Mouse (Mus musculus) left cerebral cortex, postnatal 4 days (tissue): ENCODE results near the gene Scarb2. TPM values are rescaled to one million over a fixed set of nuclear protein-coding genes. Genes with fewer than 3 reads are reported as not detected.

ENCODE experiments used
- DNase-seq: peaks from one replicate; pipeline ENCODE4 v3.0.0-alpha.2; 2022
- intact Hi-C: fragments of 180-260 bp; cut with DNase I; formaldehyde crosslinking; loops from one replicate; pipeline ENCODE4 v1.15.1; 2025
- total RNA-seq, 2 experiments: library from RNA; stranded (reverse); gene quantifications; 2 replicates each; pipeline ENCODE4 v1.2.3; 2021

Scarb2 gene
- total RNA-seq, 2 experiments from 2014 or later: 112 to 115 TPM

DNA sequence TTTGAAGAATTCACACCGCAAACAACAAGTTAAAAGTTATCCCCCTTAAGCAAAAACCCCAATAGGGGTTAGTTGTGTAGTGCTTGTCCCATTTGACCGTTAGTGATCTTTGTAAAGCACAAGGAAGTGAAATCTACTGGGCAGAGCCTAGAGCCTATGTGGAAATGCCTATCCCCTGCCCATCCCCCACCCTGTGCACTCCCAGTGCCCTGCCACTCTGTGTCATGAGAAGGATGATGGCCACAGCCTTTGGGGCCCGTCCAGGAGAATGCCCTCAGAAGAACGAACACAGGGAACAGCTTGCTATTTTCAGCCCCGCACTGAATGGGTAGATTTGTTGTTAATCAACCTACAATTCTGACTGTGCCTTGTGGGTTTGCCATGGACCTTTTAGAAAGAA is 65.1 kb downstream of the Scarb2 start:
- no peak for DNase-seq
- intact Hi-C loops: no loop called here

DNA sequence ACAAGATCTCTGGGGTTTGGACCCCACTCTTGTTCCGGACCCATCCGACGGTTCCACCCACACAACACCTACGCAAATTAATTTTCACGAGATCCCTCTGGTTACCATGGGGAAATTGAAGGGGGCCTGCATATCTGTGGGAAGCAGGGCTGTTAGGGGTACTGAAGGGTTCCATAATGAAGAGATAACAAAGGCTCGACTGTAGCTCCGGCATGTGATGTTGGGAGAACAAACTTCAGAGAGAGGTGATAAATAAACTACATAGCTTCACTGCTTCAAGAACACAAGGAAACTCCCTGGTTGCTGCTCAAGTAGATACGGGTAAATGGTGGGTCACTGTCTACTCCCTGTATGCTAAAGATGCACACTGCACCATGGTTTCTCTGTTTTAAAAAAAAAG is 68.1 kb downstream of the Scarb2 start:
- intact Hi-C loops: no loop called here
- no peak for DNase-seq

DNA sequence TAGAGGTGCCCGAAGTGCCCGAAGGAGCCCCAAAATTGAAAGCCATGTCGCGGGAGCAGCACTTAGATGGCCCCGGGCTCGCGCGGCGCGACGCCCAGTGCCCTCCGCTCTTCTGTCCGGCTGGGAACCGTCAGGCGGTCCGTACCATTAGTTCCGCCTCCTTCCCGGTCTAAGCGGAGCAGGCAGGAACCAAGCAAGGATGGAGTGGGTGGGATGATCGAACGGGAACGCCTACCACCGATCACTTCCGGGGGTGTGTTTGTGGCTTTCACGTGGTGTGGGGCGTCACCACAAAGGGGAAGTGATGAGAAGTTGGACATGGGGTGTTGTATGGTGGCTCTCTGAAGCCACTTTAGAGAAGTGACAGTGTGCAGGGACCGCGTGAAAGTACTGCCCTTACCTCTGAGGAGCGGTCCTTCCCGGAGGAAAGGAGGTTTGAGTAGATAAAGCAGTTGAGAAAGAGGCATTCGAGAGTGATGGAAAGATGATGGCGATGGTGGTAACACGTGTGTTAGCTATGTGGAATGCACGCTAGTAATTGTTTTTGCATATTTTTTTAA is 71.5 kb downstream of the Scarb2 start, which contains the start of gene Nup54:
TSS of gene Nup54 (minus strand) at position 195 of the 560 bp plus-strand sequence.
- intact Hi-C loops: no loop called here
- peak; percentile 94 for DNase-seq

DNA sequence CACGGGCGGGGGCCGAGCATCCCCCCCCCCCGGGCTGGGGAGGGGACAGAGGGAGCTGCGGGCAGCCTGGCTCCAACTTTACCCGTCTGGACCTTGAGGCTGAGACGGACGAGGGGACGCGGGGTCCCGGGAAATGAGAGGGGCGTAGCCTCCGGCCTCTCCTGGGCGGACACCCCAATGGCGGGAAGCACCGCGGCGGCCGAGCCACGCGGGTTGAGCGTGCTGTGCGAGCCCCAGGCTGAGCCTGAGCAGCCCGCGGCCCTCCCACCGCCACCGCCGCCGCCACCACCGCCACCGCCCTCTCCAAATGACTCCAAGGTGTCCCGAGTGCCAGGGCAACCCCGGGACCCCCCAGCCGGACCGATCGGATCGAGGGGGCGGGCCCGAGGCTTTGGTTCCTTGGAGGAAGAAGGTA is 72.1 kb downstream of the Scarb2 start:
- intact Hi-C loops: no loop called here
- DNase-seq: no peak

DNA sequence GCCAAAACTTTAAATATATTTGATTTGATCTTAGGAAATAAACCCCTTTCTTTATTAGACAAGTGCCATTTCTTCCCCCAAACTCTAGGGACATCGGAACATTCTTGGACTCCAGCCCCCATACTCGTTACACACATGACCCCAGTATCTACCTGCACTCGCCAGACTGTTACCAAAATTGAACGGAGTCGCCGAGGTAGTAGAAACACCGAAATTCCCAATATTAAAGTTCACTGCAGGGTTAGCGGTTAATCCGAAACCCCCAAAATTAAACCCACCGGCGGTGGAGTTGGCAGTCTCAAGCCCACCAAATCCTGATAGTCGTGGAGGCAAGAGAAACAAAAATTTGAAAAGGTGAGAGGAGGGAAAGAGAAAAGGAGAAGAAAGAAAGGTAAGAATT is 72.6 kb downstream of the Scarb2 start:
- intact Hi-C loops: no loop called here
- DNase-seq: no peak

DNA sequence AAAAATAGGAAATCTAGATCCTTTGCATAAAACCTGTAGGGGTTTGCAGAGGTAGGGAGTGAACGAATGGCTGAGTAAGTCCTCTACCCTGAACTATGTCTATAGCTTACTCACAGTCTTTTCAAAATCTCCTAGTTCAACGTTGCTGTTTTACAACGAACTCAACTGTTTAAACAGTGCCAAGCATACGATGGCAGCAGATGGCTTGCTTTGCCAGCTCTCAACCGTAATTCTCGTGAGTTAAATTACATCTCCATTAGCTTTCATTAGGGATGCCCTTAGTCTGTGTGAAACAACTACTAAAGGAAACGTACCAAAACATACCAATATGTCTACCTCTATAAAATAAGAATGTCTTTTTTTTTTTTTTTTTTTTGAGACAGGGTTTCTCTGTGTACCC is 75.0 kb downstream of the Scarb2 start:
- no peak for DNase-seq
- intact Hi-C loops: no loop called here

DNA sequence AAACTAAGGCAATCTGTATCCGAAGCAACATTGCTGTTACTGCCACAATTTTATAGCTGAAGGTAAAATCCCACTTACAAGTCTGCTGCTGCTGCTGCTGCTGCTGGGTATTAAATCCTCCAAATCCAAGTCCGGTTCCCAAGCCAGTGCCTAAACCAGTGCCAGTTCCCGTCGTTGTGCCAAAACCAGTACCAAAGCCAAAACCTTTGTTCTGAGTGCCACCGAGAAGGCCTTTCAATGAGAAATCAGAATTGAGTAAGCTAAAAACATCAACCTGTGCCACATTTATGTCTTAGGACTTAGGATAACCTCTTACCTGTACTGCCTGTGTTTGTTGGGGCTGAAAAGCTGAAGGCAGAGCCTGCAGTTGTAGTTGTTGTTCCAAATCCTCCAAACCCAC is 75.9 kb downstream of the Scarb2 start:
- intact Hi-C loops: no loop called here
- DNase-seq: no peak

DNA sequence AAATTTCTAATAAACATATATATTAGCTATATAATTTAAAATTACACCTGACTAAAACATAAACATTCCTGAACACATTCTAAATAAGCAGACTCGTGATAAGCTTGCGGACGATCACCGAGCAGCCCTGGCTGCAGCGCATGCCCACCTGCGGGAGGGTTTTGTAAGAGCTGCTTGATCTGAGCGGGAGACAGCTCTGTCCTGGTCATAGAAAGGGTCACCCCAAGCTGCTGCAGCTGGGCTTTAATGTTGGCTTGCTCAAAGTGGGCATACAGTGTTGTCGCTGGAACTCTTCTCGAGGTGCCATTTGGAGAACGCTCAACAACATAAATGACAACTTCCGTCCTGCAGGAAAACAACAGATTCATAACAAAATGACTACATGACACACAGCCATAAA is 82.5 kb downstream of the Scarb2 start:
- DNase-seq: no peak
- intact Hi-C loops: no loop called here

DNA sequence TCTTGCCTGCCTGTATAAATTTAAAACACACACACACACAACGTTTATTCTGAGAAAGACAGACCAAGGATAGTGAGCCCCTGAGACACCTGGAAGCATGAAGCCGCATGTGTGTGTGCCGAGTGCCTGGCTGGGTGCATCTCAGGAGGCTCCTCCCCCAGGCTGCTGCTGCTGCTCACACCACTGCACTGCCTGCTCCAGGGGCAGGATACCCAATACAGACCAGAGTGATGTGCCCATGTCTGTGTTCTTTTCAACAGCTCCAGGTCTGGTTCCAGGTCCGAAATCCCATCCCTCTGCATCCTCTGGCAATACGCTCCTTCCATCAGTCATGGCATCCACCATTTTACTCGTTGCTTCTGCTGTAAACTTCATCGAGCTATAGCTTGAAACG is 92.7 kb downstream of the Scarb2 start:
- intact Hi-C loops: no loop called here
- DNase-seq: no peak

DNA sequence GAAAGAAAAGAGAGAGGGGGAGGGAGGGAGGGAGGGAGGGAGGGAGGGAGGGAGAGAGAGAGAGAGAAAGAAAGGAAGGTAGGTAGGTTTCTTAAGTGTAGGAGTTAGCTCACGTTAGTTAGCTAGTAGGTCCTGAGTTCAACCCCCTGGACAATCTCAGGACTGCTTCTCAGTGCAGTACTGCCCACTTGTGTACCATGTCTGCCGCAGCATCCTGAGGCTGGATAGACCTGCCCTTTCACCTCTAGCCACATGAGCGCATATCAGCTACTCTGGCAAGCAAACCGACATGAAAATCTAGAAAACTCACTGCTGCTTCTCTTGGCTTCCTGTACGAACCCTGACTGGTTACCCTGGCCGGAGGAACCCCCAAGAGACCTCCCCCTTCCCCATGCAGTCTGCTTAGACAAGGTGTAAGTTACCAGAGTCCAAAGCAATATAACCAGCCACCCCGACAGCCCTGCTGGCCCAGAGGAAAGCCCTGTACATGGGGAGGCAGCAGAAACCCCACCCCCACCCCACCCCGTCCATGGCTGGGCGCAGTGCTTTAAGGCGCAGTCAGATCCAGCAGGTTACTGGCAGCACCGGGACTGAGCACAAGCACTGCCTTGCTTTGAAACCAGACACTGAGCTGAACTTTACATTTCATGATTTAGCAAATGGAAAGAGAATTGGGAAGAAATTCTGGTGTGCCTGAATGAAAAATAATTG is 93.2 kb downstream of the Scarb2 start:
- DNase-seq: no peak

DNA sequence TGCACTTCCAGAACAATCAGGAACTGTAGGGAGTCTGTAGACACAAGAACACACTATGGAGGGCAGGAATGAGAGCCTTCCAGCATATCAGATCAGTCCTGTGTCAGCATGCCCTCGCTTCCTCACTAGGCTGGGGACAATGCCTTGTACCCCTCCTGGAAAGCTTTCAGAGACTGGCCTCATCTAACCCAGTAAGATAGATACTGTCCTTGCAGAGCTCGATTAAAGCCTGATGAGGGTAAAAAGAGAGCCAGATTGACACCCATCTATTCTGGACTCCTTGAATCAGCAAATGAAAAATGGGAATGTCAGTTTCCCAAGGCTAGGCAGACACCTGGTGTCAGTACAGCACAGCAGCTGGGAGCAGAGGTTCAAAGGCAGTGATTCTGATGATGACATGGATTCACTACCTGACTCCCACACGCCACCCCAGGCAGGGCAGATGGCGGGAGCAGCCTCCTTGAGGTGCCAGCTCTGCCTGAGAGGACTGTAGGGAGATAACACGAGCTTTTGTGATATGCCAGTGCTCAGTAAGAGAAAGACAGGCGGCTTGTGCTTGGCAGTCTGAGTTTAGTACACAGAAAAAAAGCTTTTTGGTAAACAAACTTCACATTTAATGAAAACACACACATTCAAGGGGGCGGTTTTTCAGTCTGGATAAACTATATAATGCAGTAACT is 95.0 kb downstream of the Scarb2 start:
- intact Hi-C loops: no loop called here
- DNase-seq: no peak

More for the DNA sequence above, 93.2 kb downstream of the Scarb2 start:
- intact Hi-C loops: no loop called here

DNA sequence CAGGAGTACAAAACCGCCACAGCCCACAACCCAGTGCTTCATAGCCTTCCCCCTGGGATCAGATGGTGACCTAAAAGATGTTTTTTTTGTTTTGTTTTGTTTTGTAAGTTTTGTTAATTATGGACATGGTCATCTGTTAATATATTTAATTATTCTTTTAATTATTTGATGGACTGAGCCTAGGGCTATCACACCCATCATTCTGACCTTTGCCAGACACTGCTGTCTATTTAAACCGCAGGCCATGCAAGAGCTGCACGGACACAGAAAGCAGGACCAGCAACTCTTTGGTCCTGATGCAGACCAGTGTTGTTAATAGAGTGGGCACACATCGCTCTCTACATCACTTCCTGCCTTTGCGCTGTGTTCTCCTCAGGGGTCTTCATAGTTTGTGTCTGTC is 96.1 kb downstream of the Scarb2 start:
- DNase-seq: no peak
- intact Hi-C loops: no loop called here

DNA sequence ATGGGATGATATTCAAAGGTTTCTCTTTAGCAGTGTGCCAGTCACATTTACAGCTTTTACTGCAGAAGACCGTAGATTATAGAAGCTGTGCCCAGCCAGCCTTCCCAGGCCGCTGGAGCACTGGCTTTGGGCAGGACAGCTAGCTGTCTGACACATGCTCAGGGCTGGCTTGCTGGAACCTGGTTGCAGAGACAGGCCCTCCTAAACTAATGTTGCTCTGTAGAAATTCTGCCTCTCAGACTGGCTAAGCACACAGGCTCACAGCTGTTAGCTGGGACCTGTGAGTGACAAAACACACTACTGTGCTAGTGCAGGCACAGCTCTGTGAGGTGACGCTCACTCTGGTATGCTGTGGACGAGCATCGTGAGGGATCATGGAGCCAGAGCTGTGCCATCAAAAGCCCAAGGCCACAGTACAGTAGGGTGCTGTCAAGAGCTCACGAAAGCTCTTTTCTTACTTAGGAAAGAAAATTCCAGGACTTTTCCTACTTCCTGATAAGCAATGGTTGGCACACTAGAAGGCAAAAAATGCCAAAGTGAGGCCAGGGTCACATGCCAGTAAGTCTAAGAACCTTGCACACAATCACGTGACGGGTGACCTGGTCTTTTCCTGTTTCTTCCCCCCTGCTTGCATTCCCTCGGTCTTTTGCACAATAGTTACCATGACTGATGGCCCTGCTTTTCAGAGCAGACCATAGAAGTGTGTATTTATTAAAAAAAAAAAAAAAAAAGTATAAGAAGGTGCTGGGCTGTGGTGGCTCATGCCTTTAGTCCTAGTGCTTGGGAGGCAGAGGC is 97.1 kb downstream of the Scarb2 start:
- DNase-seq: no peak
- intact Hi-C loops: no loop called here

DNA sequence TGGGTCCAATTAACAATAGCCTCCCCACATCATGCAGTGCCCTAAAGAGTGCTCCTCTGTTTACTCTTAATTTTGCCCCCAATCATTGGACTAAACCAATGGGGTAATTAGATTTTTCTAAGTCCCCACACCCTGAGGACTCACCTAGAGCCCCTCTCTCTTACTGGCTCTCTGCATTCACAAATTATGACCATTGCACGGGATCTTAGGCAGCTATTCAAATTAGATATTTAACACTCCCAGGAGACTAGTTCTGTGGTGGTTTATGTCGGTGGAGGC is 102.3 kb downstream of the Scarb2 start:
- intact Hi-C loops: no loop called here
- no peak for DNase-seq

DNA sequence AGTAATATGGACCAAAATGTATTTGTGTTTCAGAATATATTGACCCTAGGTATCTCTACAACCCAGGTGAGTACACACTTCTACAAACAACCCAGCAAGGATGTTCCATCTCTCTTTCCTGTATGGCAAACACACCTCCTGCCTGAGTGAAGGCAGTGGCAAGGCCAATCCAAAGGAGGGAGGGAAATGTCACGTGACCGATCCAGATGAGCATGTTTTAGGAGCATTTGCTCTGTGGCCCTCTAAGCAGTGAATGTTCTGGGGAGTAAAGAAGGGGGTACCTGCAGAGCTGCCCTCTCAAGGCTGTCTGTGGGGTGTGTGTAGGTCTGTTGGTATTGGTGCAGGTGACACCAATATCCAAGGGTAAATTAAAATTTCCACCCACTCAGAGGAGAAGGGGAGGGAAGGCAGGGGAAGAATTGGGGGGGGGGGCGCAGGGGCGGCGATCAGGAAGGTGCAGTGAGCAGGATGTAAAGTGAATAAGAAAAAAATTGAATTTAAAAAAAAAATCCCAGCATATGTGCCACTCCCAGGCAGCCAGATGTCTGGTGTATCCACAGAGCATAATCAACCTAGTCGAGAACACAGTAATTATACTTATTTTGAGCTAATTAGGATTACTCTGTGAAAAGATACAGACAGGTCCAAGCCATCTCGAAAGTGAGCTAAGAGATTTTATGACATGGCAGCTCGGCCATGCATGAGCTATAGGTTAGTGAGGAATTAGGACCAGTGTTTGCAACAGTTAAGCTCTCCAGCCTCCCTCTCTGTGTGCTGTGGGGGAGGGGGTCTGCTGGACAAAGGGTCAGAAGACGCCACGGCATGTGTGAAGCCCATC is 102.9 kb downstream of the Scarb2 start:
- no peak for DNase-seq
- intact Hi-C loops: no loop called here

DNA sequence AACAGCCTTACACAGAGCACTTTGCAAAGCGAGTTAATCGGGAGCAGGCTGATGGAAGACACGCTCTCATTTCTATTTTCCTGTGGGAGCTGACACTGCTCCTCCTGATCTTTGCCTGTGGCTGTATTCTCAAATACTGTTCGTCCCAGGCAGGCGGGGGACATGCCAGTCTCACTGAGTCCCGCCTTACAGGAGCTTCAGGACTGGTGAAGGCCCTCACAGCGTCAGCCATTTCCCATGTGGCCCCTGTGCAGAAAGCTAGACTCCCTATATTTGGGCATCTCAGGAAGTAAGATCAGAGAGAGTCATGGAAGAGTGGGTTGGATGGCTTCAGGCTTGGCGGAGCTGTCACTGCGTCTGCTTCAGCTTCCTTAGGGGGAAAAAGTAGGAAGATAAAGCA is 103.8 kb downstream of the Scarb2 start:
- no peak for DNase-seq
- intact Hi-C loops: no loop called here

DNA sequence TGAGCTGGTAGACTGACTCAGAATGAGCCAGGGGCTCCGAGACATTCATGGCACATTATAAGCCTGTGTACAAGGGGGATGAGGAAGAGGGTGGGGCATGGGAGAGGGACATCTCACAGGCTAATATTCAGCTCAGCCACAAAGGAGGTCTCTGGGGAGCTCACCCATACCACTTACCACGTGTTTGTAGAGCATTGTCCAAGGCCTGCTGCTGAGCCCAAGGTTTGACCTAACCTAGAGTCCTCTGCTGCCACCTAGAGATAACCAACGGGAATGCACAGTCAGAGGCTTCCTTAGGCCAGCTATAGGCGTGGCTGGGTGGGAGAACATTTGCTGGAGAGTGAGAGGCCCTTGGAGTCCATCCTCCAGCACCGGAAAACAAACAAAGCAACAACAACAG is 108.5 kb downstream of the Scarb2 start:
- intact Hi-C loops: no loop called here
- peak; percentile 81 for DNase-seq

DNA sequence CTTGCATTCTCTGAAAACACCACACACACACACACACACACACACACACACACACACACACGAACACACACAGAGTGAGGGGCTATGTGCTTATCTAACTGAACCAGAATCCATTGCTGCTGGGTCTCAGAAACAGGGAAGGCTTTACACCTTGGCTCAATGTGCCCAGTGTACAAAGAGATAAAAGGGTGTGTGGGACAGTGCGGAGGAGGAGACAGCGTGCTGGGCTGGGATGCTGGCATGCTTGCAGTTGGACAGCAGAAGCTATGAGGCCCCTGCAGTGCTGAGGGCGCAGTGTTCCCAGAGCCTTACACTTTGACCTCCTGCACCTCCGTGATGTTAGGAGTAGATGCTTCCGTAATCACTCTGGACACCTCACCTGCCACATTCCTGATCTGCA is 110.2 kb downstream of the Scarb2 start:
- intact Hi-C loops: no loop called here
- no peak for DNase-seq

DNA sequence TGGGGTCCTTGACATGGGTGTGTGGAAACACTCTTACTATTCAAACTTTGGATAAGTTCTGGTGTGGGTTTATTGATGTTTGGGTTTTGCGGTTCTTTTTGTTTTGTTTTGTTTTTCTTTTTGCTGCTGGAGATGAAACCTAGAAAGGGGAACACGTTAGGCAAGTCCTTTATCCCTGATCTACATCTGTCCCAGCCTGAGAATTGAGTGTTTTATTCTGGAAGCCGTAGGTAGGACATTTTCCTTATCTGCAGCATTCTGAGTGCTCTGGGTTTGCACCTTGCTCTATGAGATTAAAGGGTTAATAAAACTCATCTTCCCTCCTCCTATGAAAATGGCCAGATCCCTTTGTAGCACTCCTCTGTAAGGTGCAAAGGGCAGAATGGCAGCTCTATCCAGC is 110.9 kb downstream of the Scarb2 start:
- intact Hi-C loops: no loop called here
- no peak for DNase-seq

DNA sequence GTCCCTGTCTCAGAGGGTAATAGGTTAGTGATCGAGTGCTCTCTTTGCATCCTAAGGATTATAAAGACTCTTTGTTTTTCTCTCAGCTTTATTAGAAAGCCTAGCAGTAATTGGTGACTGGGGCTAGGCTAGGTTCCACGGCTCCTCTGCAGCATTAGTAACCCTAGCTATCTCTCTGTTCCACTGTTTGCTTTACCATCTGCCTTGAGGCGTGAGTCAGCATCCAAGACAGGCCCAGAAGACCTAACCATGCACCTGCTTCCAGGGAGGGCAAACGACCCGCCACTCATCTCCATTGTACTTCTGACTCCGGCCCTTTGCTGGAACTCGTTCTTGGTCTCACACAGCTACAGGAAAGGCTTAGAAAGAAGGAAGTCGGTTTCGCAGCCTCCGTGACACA is 112.8 kb downstream of the Scarb2 start:
- DNase-seq: no peak
- intact Hi-C loops: no loop called here

DNA sequence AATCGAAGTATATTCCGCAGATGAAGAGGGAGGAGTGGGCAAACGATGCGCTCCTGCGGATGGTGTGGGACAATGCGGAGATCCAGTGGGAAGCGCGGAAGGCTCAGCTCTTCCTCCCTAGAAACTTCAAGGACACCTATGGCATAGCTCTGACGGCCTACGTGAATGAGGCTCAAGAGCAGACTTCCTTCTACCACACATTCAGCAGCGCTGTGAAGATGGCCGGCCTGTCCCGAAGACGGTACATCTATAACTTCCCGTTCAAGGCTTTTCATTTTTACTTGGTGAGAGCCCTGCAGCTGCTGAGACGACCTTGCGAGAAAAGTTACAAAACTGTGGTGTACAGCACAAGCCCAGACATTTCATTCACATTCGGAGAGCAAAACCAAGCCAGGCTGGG is 114.1 kb downstream of the Scarb2 start:
- intact Hi-C loops: no loop called here
- no peak for DNase-seq
